Mouse (Mus musculus) forebrain, embryonic 12.5 days (tissue): ENCODE measurements around the gene Naa80. TPM values are rescaled to one million over a fixed set of nuclear protein-coding genes. Genes with fewer than 3 reads are reported as not detected.

Experiments used
- ATAC-seq: fragments of 200-750 bp; cut with Nextera tagmentation; 2 replicates; pipeline ENCODE4 v1.8.0; 2017; ENCODE audit warnings: moderate TSS enrichment; ENCODE audit not compliant: low FRiP score
- H3K27ac ChIP-seq: fragments of 300-500 bp; sonication (generic); 2 replicates; pipeline ENCODE4 v1.5.1; 2016; ENCODE audit warnings: mild to moderate bottlenecking
- H3K27me3 ChIP-seq: fragments of 300-500 bp; sonication (generic); 2 replicates; pipeline ENCODE4 v1.6.1; 2016; ENCODE audit warnings: mild to moderate bottlenecking
- H3K36me3 ChIP-seq: fragments of 300-500 bp; sonication (generic); replicated peaks from 2 replicates; pipeline ENCODE4 v1.6.1; 2016; ENCODE audit warnings: mild to moderate bottlenecking
- H3K4me1 ChIP-seq: fragments of 300-500 bp; sonication (generic); 2 replicates; pipeline ENCODE4 v1.6.1; 2016
- H3K4me2 ChIP-seq: fragments of 300-500 bp; sonication (generic); 2 replicates; pipeline ENCODE4 v1.6.1; 2016; ENCODE audit warnings: mild to moderate bottlenecking, moderate library complexity
- H3K4me3 ChIP-seq: fragments of 300-500 bp; sonication (generic); replicated peaks from 2 replicates; pipeline ENCODE4 v1.5.1; 2016; ENCODE audit warnings: mild to moderate bottlenecking
- H3K9ac ChIP-seq: fragments of 300-500 bp; sonication (generic); 2 replicates; pipeline ENCODE4 v1.6.1; 2016; ENCODE audit warnings: mild to moderate bottlenecking
- H3K9me3 ChIP-seq: fragments of 300-500 bp; sonication (generic); 2 replicates; pipeline ENCODE4 v1.6.1; 2016
- WGBS: fragments of 180-500 bp; shearing (Covaris S2); methylation state at CpG from one replicate; pipeline ENCODE4 v1.1.7; 2016; 5-methylcytosine and 5-hydroxymethylcytosine counted together
- polyA plus RNA-seq: library from polyadenylated mRNA; unstranded; fragments of >200 nt; fragmentation: Nextera tagmentation; extraction: Ambion mirVana; gene quantifications from 2 replicates; pipeline ENCODE4 v1.2.1, GENCODE M21; 2016

Naa80 gene
- 13.7 and 14.2 TPM in 2 replicates for polyA plus RNA-seq

DNA sequence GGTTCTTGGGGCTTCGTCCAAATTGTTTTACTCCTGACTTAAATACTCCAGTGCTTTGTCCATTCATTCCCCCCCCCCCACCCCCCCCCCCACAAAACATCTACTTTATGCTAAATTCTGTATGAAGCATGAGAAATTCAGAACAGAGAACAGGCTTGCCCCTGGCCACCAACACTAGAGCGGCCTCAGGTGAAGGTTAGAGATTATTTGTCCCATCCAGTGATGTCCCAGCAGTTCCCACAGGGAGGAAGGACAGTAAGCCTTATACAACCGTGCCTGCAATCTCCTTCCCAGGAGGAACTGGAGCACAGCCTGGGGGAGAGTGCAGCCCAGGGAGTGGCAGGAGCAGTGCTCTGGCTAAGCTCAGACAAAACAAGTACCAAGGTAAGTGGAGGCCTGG, at the start of gene Naa80:
Gene Naa80 (plus strand): TSS at position 301 of the 400 bp plus-strand sequence.
- H3K27ac ChIP-seq = no peak within 1 kb of the TSS
- WGBS = 80% methylated on average over 3 of the region's 3 CpGs
- H3K9me3 ChIP-seq = no peaks in the 10 kb centered on the region
- peaks cover 22% of the 10 kb centered on the region for H3K36me3 ChIP-seq
- no peak within 1 kb of the TSS for H3K4me2 ChIP-seq
- H3K9ac ChIP-seq = peak within 1 kb of the TSS; percentile 2; the same call in 1 of the 2 replicates
- H3K27me3 ChIP-seq = no peaks in the 10 kb centered on the region
- peaks cover 49% of the 10 kb centered on the region for H3K4me1 ChIP-seq
- H3K4me3 ChIP-seq = no peak within 1 kb of the TSS
- no peak for ATAC-seq

DNA sequence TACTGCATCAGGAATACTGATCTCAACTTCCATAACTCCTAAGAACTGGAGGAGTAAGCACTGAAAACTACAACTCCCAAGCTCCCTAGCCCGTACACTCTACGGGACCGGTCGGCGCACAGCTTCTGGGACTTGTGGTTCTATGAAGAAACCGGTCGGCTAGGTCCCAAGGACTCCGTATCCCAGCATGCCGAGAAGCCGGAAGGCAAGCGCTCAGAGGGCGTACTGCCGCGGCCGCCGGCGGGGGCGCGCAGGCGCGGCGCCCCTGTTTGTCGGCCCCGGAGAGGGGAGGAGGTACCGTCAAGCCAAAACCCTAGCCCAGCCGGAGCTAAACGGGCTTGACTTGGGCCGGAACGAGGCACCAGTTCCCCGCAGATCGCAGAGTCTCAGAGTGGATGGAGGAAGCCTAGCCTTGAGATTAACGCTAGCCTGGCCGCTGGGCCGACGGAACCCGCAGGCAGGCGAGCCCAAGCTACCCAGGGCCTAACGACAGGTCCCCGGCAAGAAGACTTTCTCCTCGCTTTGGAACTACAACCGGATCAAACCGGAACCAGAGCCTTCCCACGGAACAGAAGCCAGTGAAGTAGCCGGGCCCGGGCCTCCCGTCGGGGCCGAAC, 44.8 kb upstream of the Naa80 start, which contains the start of gene Tmem115:
Gene Tmem115 (plus strand): TSS at position 155 of the 617 bp plus-strand sequence.
- H3K4me3 ChIP-seq = peak within 1 kb of the TSS; percentile 79
- H3K4me2 ChIP-seq = peak within 1 kb of the TSS; percentile 100
- H3K27ac ChIP-seq = peak within 1 kb of the TSS; percentile 33
- peaks cover 11% of the 10 kb centered on the region; the same call in 1 of the 2 replicates for H3K27me3 ChIP-seq
- H3K36me3 ChIP-seq = peaks cover 17% of the 10 kb centered on the region
- under 1% methylated on average over 47 of the region's 48 CpGs for WGBS
- no peaks in the 10 kb centered on the region for H3K9me3 ChIP-seq
- peak; percentile 98 for ATAC-seq
- H3K9ac ChIP-seq = peak within 1 kb of the TSS; percentile 88
- H3K4me1 ChIP-seq = peaks cover 34% of the 10 kb centered on the region

DNA sequence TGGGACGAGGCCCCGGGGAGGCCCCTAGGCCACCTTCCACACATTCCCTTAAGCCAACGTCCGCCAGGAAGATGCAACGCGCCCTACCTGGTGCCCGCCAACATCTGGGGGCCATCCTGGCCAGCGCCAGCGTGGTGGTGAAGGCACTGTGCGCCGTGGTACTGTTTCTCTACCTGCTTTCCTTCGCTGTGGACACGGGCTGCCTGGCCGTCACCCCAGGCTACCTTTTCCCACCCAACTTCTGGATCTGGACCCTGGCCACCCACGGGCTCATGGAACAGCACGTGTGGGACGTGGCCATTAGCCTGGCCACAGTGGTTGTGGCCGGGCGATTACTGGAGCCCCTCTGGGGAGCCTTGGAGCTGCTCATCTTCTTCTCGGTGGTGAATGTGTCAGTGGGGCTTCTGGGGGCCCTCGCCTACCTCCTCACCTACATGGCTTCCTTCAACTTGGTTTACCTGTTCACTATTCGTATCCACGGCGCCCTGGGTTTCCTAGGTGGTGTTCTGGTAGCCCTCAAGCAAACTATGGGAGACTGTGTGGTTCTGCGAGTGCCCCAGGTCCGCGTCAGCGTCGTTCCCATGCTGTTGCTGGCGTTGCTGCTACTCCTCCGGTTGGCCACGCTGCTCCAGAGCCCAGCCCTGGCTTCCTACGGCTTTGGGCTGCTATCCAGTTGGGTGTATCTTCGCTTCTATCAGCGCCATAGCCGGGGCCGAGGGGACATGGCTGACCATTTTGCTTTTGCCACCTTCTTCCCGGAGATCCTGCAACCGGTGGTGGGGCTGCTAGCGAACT, 44.1 kb upstream of the Naa80 start:
- H3K36me3 ChIP-seq = peaks cover 24% of the 10 kb centered on the region
- peak overlapping the region; percentile 33 for H3K27ac ChIP-seq

DNA sequence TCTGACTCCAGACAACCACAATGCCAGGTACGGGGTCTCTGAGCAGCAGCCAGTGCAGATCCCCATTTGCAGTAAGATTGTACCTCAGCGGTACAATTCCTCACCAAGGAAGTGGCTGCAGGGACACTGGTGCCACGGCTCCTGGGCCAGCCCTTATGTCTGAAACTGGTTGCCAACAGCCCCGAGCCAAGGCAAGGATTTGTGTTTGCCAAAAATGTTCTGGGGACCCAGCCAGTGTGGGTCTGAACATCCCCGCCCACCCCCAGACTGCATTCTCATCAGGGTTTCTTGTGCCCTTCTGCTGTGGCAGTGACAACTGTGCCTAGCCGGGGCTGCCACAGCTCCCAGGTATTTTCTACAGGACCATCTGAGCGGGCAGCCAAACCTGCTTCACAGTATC, 40.5 kb upstream of the Naa80 start:
- Histone ChIP-seq H3K36me3 (peaks cover 33% of the 10 kb centered on the region), H3K4me1 (peaks cover 57% of the 10 kb centered on the region), H3K9ac (no peak overlapping the region), H3K4me2 (no peak overlapping the region), H3K27me3 (no peaks in the 10 kb centered on the region), H3K27ac (no peak overlapping the region), H3K4me3 (no peak overlapping the region), H3K9me3 (no peaks in the 10 kb centered on the region)
- 96% methylated on average over 7 of the region's 7 CpGs for WGBS
- no peak for ATAC-seq

More for the DNA sequence above, 44.1 kb upstream of the Naa80 start:
- Histone ChIP-seq H3K4me3 (peak overlapping the region; percentile 79), H3K4me2 (peak overlapping the region; percentile 100), H3K9me3 (no peaks in the 10 kb centered on the region), H3K4me1 (peaks cover 34% of the 10 kb centered on the region), H3K9ac (peak overlapping the region; percentile 88), H3K27me3 (0 out of 2 replicates have a peak, but pooled peaks cover 8% of the 10 kb centered on the region)
- no peak; the same call in none of the 2 replicates for ATAC-seq
- WGBS = under 1% methylated on average over 40 of the region's 40 CpGs

DNA sequence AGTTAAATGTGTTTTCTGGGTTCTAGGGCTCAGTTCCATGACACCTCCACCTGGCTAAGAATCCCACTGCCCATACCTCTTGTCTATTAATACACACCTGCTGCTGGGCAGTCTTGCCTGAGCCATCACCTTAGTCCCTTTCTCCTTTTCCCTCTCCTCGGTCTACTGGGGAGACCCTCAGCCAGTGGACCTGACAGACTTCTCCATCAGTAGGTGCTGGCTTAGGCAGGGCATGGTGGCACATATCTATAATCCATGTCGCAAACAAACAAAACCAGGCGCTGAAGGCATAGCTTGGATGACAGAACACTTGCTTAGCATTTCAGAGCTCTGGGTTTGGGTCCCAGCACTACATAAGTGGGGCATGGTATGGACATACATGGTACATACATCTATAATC, 40.0 kb upstream of the Naa80 start:
- H3K9me3 ChIP-seq = no peaks in the 10 kb centered on the region
- no peaks in the 10 kb centered on the region for H3K27me3 ChIP-seq
- H3K9ac ChIP-seq = no peak overlapping the region
- 91% methylated on average over 3 of the region's 3 CpGs for WGBS
- no peak overlapping the region for H3K27ac ChIP-seq
- H3K4me2 ChIP-seq = no peak overlapping the region
- ATAC-seq = no peak
- H3K4me1 ChIP-seq = peaks cover 57% of the 10 kb centered on the region
- no peak overlapping the region for H3K4me3 ChIP-seq
- peaks cover 36% of the 10 kb centered on the region for H3K36me3 ChIP-seq

DNA sequence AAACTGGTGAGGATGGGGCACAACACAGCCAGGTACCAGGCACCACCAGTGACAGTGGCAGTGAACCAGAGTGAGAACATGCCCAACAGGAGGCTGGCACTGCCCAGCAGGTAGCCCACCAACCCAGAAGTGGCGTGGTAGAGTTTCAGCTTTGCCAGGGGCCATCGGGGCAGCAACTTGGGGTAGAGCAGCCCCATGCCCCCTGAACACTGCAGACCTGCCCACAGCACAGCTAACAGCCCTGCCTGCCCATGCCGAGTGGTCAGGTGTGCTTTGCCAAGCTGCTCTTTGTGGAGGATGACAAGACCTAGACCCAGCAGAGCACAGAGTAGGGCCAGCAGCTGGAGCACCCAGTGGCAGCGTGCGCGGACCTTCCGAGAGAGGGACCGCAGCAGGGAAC, 38.7 kb upstream of the Naa80 start:
- no peak for ATAC-seq
- peaks cover 49% of the 10 kb centered on the region for H3K36me3 ChIP-seq
- H3K9me3 ChIP-seq = no peaks in the 10 kb centered on the region
- no peak overlapping the region for H3K4me3 ChIP-seq
- peaks cover 52% of the 10 kb centered on the region for H3K4me1 ChIP-seq
- H3K4me2 ChIP-seq = no peak overlapping the region
- H3K9ac ChIP-seq = no peak overlapping the region
- WGBS = 91% methylated on average over 8 of the region's 8 CpGs
- no peaks in the 10 kb centered on the region for H3K27me3 ChIP-seq
- no peak overlapping the region for H3K27ac ChIP-seq

DNA sequence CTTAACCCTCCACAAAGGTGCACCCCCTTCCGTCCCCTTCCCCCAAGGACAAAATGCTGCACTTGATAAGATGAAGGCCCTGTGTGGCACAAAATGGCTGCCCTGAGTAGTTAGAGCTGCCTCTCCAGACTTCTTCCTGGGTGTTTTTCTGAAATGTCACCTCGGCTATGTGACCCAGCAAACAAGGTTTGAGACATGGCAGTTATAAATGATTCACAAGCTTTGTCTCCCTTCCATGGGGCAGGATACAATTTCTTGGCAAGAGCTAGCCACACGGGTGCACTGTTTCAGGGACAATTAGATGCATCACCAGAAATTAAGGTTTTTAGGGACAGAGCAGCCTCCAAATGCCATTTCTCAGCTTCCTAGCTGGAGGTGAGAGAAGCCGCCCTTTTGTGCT, 38.3 kb upstream of the Naa80 start:
- Histone ChIP-seq H3K36me3 (peaks cover 49% of the 10 kb centered on the region), H3K4me1 (peaks cover 48% of the 10 kb centered on the region)
- WGBS = 80% methylated on average over 4 of the region's 4 CpGs

DNA sequence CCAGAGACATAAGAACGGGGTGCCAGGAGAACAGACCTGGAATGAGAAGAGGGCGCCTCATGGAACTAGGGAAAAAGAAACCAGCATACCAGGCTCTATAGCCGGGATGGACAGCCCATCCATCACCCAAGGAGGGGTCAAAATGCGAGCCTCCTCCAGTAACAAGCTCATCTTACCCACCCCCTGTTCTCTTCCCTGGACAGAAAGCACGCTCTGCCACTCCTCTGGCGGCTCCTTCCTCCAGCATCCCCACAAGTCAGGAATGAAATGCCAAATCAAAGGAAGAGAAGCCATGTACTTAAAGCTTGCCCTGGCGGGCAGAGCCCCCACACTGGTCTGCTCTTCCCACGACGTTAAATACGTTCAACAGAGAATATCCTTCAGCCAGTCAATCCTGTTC, 37.7 kb upstream of the Naa80 start:
- peak overlapping the region; percentile 94 for H3K4me2 ChIP-seq
- no peaks in the 10 kb centered on the region for H3K27me3 ChIP-seq
- H3K4me1 ChIP-seq = peaks cover 42% of the 10 kb centered on the region
- WGBS = 37% methylated on average over 10 of the region's 10 CpGs
- ATAC-seq = no peak
- H3K36me3 ChIP-seq = peaks cover 49% of the 10 kb centered on the region
- no peak overlapping the region for H3K27ac ChIP-seq
- 0 out of 2 replicates have a peak overlapping the region, but pooled peaks have one; percentile 74 for H3K9ac ChIP-seq
- H3K9me3 ChIP-seq = no peaks in the 10 kb centered on the region
- peak overlapping the region; percentile 65 for H3K4me3 ChIP-seq

More for the DNA sequence above, 38.3 kb upstream of the Naa80 start:
- Histone ChIP-seq H3K9me3 (no peaks in the 10 kb centered on the region), H3K27me3 (no peaks in the 10 kb centered on the region), H3K9ac (no peak overlapping the region), H3K4me2 (no peak overlapping the region), H3K4me3 (no peak overlapping the region), H3K27ac (no peak overlapping the region)
- no peak for ATAC-seq

DNA sequence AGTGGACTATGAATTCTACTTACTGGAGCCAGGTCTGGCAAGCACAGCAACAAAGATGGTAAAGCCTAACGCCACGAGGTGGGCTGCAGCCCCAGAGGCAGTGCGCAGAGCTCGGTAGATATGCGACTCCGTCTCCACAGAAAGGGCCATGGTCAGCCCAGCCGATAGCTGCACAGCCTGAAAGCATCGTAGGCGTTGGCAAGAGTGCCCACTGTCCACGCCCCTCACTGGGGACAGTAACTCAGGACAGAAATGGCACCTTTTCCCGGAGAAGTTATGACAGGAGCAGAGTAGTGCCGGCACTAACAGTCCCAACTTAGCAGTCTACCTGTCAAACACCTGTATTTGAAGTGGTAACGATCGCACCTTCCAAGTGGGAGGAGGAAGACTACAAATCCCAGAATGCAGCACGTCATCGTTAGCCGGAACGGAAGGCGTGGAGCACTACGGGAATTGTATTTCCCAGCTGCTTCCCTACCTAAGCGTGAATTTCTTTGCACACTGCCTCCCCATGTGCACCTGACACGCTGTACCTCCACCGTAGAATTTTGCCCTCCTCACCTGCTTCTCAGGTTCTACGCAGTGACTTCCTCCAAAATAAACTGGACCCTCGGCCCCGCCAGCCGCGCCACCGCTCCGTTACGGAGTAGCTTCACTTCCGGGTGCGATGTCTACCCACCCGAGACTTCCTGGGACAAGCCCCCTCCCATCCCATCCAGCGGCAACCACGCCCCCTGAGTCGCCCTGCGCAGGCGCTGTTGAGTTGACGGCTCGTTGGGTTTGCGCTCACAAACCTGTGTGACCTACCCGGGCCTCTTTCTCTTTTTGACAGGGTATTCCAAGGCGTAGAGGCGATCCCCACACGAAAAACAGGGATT, 37.0 kb upstream of the Naa80 start, which contains the start of the genes Cyb561d2 and Nprl2:
Gene Cyb561d2 (minus strand): TSS at position 720 of the 878 bp plus-strand sequence.
Gene Nprl2 (plus strand): TSS at position 753 of the 878 bp plus-strand sequence.
- Histone ChIP-seq H3K27ac (peak within 1 kb of the TSS; percentile 31; the same call in 1 of the 2 replicates), H3K9me3 (no peaks in the 10 kb centered on the region), H3K4me1 (peaks cover 41% of the 10 kb centered on the region), H3K9ac (peak within 1 kb of the TSS; percentile 74), H3K27me3 (no peaks in the 10 kb centered on the region), H3K36me3 (peaks cover 49% of the 10 kb centered on the region), H3K4me2 (peak within 1 kb of the TSS; percentile 94), H3K4me3 (peak within 1 kb of the TSS; percentile 65)
- 1% methylated on average over 46 of the region's 46 CpGs for WGBS
- peak; percentile 90 for ATAC-seq

DNA sequence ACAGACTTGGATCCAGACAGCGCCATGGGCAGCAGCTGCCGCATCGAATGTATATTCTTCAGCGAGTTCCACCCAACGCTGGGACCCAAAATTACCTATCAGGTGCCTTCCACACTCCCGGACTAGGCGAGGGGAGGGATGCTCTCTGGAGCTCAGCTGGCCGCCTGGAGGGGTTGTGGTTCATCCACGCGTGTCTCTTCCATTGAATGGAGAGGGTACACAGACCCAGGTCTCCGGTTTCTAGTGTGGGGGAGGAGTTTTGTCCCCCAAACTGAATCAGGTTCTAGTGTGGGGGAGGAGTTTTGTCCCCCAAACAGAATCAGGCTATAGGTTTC, 36.4 kb upstream of the Naa80 start:
- H3K9me3 ChIP-seq = no peaks in the 10 kb centered on the region
- 1% methylated on average over 11 of the region's 11 CpGs for WGBS
- H3K27me3 ChIP-seq = no peaks in the 10 kb centered on the region
- H3K4me3 ChIP-seq = peak overlapping the region; percentile 65
- peak; percentile 13 for ATAC-seq
- H3K27ac ChIP-seq = no peak overlapping the region; the same call in 1 of the 2 replicates
- peaks cover 41% of the 10 kb centered on the region for H3K4me1 ChIP-seq
- H3K36me3 ChIP-seq = peaks cover 48% of the 10 kb centered on the region
- peak overlapping the region; percentile 74 for H3K9ac ChIP-seq
- peak overlapping the region; percentile 94 for H3K4me2 ChIP-seq

DNA sequence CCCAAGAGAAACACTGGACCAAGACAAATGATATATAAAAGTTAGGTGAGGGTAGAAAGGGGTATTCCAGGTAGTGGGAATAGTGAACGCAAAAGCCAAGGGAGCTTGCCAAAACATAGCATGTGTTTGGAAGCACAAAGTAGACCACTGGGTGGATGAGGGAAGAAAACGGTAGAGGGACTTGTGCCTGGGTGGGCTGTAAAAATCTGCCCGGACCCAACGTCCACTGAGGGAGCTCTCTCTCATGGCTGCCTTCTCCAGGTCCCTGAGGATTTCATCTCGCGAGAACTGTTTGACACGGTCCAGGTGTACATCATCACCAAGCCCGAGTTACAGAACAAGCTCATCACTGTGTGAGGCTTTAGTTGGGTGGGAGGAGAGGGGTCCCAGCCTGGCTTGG, 36.0 kb upstream of the Naa80 start:
- 55% methylated on average over 8 of the region's 8 CpGs for WGBS
- H3K36me3 ChIP-seq = peaks cover 44% of the 10 kb centered on the region

More for the DNA sequence above, 36.0 kb upstream of the Naa80 start:
- Histone ChIP-seq H3K4me1 (peaks cover 40% of the 10 kb centered on the region), H3K9ac (peak overlapping the region; percentile 74), H3K27me3 (peaks cover under 1% of the 10 kb centered on the region; the same call in 1 of the 2 replicates), H3K4me3 (peak overlapping the region; percentile 65), H3K9me3 (no peaks in the 10 kb centered on the region), H3K4me2 (peak overlapping the region; percentile 94), H3K27ac (no peak overlapping the region)
- ATAC-seq = no peak
